Mouse (Mus musculus) layer of hippocampus, adult 18-20 months (tissue): ENCODE measurements around the gene Gm11487. TPM values are rescaled to one million over a fixed set of nuclear protein-coding genes. Genes with fewer than 3 reads are reported as not detected.
"Not testable (repeated sequence)": the region's sequence is repeated elsewhere in the genome, so short reads cannot be mapped to it uniquely, and the experiment has no call there.

ENCODE experiments used
- DNase-seq, 2 experiments: peaks; one replicate each; pipeline ENCODE4 v3.0.0; 2022; ENCODE audit warnings: low spot score in 2 of 2
- long read RNA-seq: library from polyadenylated mRNA; stranded (forward); transcript quantifications from one replicate; pipeline ENCODE4 v2.0.0, GENCODE M21; 2021
- total RNA-seq, 2 experiments: library from RNA; stranded (reverse); gene quantifications; 2 replicates each; pipeline ENCODE4 v1.2.3; 2021

Gm11487 gene
- not detected for total RNA-seq
- long read RNA-seq = 0 reads

DNA sequence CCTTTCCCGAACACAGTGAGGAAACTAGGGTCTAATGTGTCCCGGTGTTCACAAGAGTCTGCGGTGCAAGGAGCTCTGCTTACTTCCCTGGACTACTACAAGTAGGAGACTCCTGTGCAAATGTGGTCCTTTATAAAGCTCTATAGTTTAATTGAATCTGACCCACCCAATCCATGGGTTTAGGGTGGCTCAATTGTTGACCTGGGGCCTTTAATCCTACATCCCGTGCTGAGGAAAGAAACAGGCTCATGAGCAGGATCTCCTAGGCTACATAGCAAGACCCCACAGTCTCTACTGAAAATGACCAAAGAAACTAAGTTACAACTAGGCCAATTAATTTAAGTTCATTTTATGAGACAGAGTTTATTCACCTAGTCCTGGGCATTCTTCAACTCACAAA is at the start of gene Gm11487:
TSS of gene Gm11487 (minus strand) at position 101 of the 400 bp plus-strand sequence.
- not testable (repeated sequence) for DNase-seq

- DNase-seq = peak in 1 of 2 experiments; percentile 38
Observed at GRCm38 (mm10) chr4:73444715-73445114, 39.8 kb upstream of the Gm11487 start.

- DNase-seq = no peak
Observed at GRCm38 (mm10) chr4:73442568-73442967, 37.7 kb upstream of the Gm11487 start.

DNA sequence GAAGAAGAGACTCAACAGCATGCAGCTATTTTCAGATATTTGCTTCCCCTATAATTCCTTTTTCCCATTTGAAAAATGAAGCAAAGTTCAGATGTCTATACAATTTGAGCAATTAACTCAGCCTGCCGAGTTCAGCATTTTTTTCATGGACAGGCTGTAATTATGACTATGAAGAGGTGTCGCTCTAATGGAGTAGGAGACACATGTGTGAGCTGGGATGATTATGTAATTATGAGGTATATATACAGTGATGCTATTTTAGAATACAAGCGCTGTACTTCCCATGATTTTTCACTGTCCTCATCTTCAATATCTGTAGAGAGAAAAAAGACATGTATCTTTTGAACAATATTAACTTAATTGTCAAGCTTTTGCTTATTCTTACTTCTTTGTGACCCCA is 21.0 kb upstream of the Gm11487 start:
- DNase-seq = no peak

DNA sequence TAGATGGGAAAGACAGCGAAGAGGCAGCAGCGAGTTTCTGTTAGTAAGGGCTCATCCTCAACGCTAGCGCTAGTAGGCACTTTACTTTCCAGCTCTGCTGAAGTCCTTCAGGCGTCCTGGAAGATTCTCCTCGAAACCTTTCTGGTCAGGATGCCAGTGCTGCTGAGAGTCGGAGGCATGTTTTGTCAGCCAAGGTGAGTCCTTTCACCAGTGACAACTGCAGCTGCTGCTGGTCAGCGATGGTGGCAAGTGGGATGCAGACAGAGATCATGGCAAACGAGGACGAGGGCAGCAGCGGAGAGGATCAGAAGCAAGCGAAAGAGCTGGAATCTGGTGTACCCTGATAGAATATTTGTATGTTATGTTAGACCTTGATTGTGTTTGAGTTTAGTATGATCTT is 18.2 kb upstream of the Gm11487 start:
- DNase-seq = no peak

- DNase-seq = no peak
Observed at GRCm38 (mm10) chr4:73366534-73366933, 38.3 kb downstream of the Gm11487 start.

Other genes with a start within 250 kb of the Gm11487 start
- not detected for gene Gm11238, start 202.8 kb upstream of the Gm11487 start, total RNA-seq
- gene Gm11237, start 217.9 kb upstream of the Gm11487 start, total RNA-seq = not detected
- gene Gm11236, start 233.0 kb upstream of the Gm11487 start, total RNA-seq = not detected